Mouse (Mus musculus) stomach, postnatal 0 days (tissue): ENCODE results near the gene Morn1. TPM values are rescaled to one million over a fixed set of nuclear protein-coding genes. Genes with fewer than 3 reads are reported as not detected.

ENCODE experiments used
- ATAC-seq: fragments of 200-750 bp; cut with Nextera tagmentation; 2 replicates; pipeline ENCODE4 v1.8.0; 2017; ENCODE audit not compliant: low FRiP score, low TSS enrichment
- DNase-seq: peaks from one replicate; pipeline ENCODE4 v3.0.0-alpha.2; 2016; ENCODE audit warnings: low spot score
- H3K27ac ChIP-seq: fragments of 300-500 bp; sonication (generic); replicated peaks from 2 replicates; pipeline ENCODE4 v1.5.1; 2014; ENCODE audit warnings: mild to moderate bottlenecking, control low read depth
- H3K27me3 ChIP-seq: fragments of 300-500 bp; sonication (generic); 2 replicates; pipeline ENCODE4 v1.6.1; 2014; ENCODE audit warnings: low read length; ENCODE audit not compliant: control insufficient read depth, insufficient read depth
- H3K36me3 ChIP-seq: fragments of 300-500 bp; sonication (generic); 2 replicates; pipeline ENCODE4 v1.6.1; 2014; ENCODE audit warnings: low read length, mixed read lengths; ENCODE audit not compliant: control insufficient read depth, insufficient read depth
- H3K4me1 ChIP-seq: fragments of 300-500 bp; sonication (generic); replicated peaks from 2 replicates; pipeline ENCODE4 v1.6.1; 2014; ENCODE audit warnings: antibody characterized with exemption; ENCODE audit not compliant: control insufficient read depth, insufficient read depth
- H3K4me2 ChIP-seq: fragments of 300-500 bp; sonication (generic); replicated peaks from 2 replicates; pipeline ENCODE4 v1.6.1; 2014; ENCODE audit warnings: low read depth, mild to moderate bottlenecking, control low read depth, moderate library complexity
- H3K4me3 ChIP-seq: fragments of 300-500 bp; sonication (generic); 2 replicates; pipeline ENCODE4 v1.5.1; 2014; ENCODE audit warnings: low read depth, low read length, control low read depth
- H3K9ac ChIP-seq: fragments of 300-500 bp; sonication (generic); 2 replicates; pipeline ENCODE4 v1.6.1; 2014; ENCODE audit warnings: mild to moderate bottlenecking, low read length, control low read depth, mixed read lengths
- H3K9me3 ChIP-seq: fragments of 300-500 bp; sonication (generic); 2 replicates; pipeline ENCODE4 v1.6.1; 2016; ENCODE audit warnings: low read length; ENCODE audit not compliant: control insufficient read depth
- CTCF ChIP-seq: IDR thresholded peaks from 2 replicates; pipeline ENCODE4 v1.5.1; 2016; ENCODE audit warnings: antibody characterized with exemption, low read depth, mild to moderate bottlenecking, moderate library complexity
- EP300 ChIP-seq: optimal IDR thresholded peaks from 2 replicates; pipeline ENCODE3; 2016; ENCODE audit warnings: antibody characterized with exemption
- WGBS: fragments of 180-500 bp; shearing (Covaris S2); extraction: QIAGEN DNeasy Blood & Tissue Kit; methylation state at CpG from one replicate; pipeline ENCODE4 v1.1.7; 2014; 5-methylcytosine and 5-hydroxymethylcytosine counted together
- polyA plus RNA-seq: library from polyadenylated mRNA; unstranded; fragments of >200 nt; fragmentation: Nextera tagmentation; extraction: Ambion mirVana; gene quantifications from 2 replicates; pipeline ENCODE4 v1.2.1, GENCODE M21; 2015

Gene Morn1
- polyA plus RNA-seq, 1 experiment from 2014 or later, result 3.6 TPM

DNA sequence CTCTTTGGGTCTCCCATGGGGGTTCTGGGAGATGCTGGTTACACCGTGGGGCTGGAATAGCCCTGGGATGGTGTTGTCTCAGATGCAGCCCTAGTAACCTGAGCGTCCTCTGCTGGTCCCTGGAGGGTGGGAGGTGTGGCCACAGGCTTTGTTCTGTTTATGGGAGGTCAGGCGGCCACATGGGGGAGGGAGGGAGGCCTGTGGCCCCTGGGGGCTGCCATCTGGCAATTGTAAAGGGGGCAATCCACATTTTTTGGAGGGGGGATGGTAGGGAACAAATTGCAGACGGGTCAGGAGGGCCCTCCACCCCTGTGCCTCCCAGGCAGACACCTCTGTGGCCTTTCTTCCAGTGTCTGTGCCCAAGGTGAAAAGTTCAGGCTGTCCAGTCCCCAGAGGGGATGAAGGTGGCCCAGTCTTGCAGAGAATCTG lies 103.3 kb downstream of the Morn1 start:
- H3K4me3 ChIP-seq, result no peak overlapping the region
- peak overlapping the region; percentile 45; the same call in 1 of the 2 replicates for H3K27ac ChIP-seq
- H3K9me3 ChIP-seq, result no peaks in the 10 kb centered on the region
- peaks cover 3% of the 10 kb centered on the region; the same call in 1 of the 2 replicates for H3K36me3 ChIP-seq
- DNase-seq (no peak), ATAC-seq (no peak)
- TF ChIP-seq EP300 (no peak), CTCF (peak; percentile 63)
- no peak overlapping the region for H3K4me2 ChIP-seq
- no peaks in the 10 kb centered on the region for H3K27me3 ChIP-seq
- H3K9ac ChIP-seq, result peak overlapping the region; percentile 8; the same call in 1 of the 2 replicates
- H3K4me1 ChIP-seq, result peaks cover 29% of the 10 kb centered on the region
- WGBS, result 20% methylated on average over 4 of the region's 4 CpGs

GRCm38 (mm10) chr4:155190275-155190674 lies 103.9 kb downstream of the Morn1 start:
- 43% methylated on average over 7 of the region's 7 CpGs for WGBS
- Histone ChIP-seq H3K4me2 (no peak overlapping the region), H3K9me3 (no peaks in the 10 kb centered on the region), H3K36me3 (peaks cover 3% of the 10 kb centered on the region; the same call in 1 of the 2 replicates), H3K27me3 (no peaks in the 10 kb centered on the region), H3K4me1 (peaks cover 26% of the 10 kb centered on the region), H3K9ac (0 out of 2 replicates have a peak overlapping the region, but pooled peaks have one; percentile 8), H3K4me3 (no peak overlapping the region), H3K27ac (peak overlapping the region; percentile 45; the same call in 1 of the 2 replicates)
- TF ChIP-seq CTCF (no peak), EP300 (no peak)
- no peak for ATAC-seq
- DNase-seq, result no peak

Other genes with a start within 250 kb of the Morn1 start
- gene Ttc34, start 249.1 kb upstream of the Morn1 start, polyA plus RNA-seq, result 0.06 and 0.10 TPM in 2 replicates
- gene Mmel1, start 217.0 kb upstream of the Morn1 start, polyA plus RNA-seq, result not detected in 2 replicates
- 62.1 and 65.4 TPM in 2 replicates for gene Fam213b, start 187.4 kb upstream of the Morn1 start, polyA plus RNA-seq
- gene Tnfrsf14, start 158.0 kb upstream of the Morn1 start, polyA plus RNA-seq, result 0.61 TPM in 2 replicates
- 0.24 and 0.36 TPM in 2 replicates for gene Hes5, start 125.7 kb upstream of the Morn1 start, polyA plus RNA-seq
- 14.8 and 14.9 TPM in 2 replicates for gene Pank4, start 122.5 kb upstream of the Morn1 start, polyA plus RNA-seq
- 15.4 and 18.3 TPM in 2 replicates for gene Plch2, start 29.8 kb upstream of the Morn1 start, polyA plus RNA-seq
- 10.3 and 10.5 TPM in 2 replicates for gene Pex10, start 19.6 kb upstream of the Morn1 start, polyA plus RNA-seq
- gene Rer1, start 195 bp upstream of the Morn1 start, polyA plus RNA-seq, result 182 and 185 TPM in 2 replicates
- 9.7 and 10.8 TPM in 2 replicates for gene Ski, start 136.0 kb downstream of the Morn1 start, polyA plus RNA-seq
- gene Faap20, start 163.2 kb downstream of the Morn1 start, polyA plus RNA-seq, result 43.5 and 46.3 TPM in 2 replicates